Mouse (Mus musculus): ENCODE measurements around the gene Eif2b1. TPM values are rescaled to one million over a fixed set of nuclear protein-coding genes. Genes with fewer than 3 reads are reported as not detected.

The Eif2b1 gene
- 39.9 and 55.1 TPM in 2 replicates for total RNA-seq (2014; rRNA removed)
- polyA plus RNA-seq (2015; fragmentation: Nextera tagmentation; extraction: Ambion mirVana), result 59.3 and 64.1 TPM in 2 replicates

GRCm38 (mm10) chr5:124578633-124579317 is at the start of gene Eif2b1, which contains the start of gene Gtf2h3:
Gene Eif2b1 (minus strand): TSS chr5:124579131.
Gene Gtf2h3 (plus strand): TSS chr5:124579140.
- DNase-seq (peak; percentile 98), ATAC-seq (peak; percentile 98)
- Histone ChIP-seq H3K27ac (ENCODE audit: low read depth, low read length) (peak within 1 kb of the TSS; percentile 70), H3K4me1 (ENCODE audit: insufficient read depth) (peaks cover 14% of the 10 kb centered on the region), H3K9me3 (ENCODE audit: low read length) (no peaks in the 10 kb centered on the region), H3K4me2 (ENCODE audit: low read depth) (peak within 1 kb of the TSS; percentile 93), H3K36me3 (ENCODE audit: insufficient read depth) (peaks cover 46% of the 10 kb centered on the region), H3K4me3 (ENCODE audit: low read depth, low read length) (peak within 1 kb of the TSS; percentile 57), H3K9ac (peak within 1 kb of the TSS; percentile 70), H3K27me3 (ENCODE audit: insufficient read depth, low read length) (no peaks in the 10 kb centered on the region)
- 3% methylated on average over 51 of the region's 51 CpGs for WGBS
- TF ChIP-seq CTCF (IDR thresholded peaks at IDR 0.05; ENCODE audit: low read depth), result peak; percentile 29; the same call in 1 of the 2 replicates

GRCm38 (mm10) chr5:124624291-124624690 is 45.4 kb upstream of the Eif2b1 start:
- TF ChIP-seq CTCF (IDR thresholded peaks at IDR 0.05; ENCODE audit: low read depth), result no peak
- DNase-seq, result no peak
- Histone ChIP-seq H3K9ac (no peak overlapping the region), H3K4me1 (ENCODE audit: insufficient read depth) (peaks cover 4% of the 10 kb centered on the region; the same call in 1 of the 2 replicates), H3K9me3 (ENCODE audit: low read length) (no peaks in the 10 kb centered on the region), H3K27ac (ENCODE audit: low read depth, low read length) (no peak overlapping the region), H3K27me3 (ENCODE audit: insufficient read depth, low read length) (no peaks in the 10 kb centered on the region), H3K36me3 (ENCODE audit: insufficient read depth) (peaks cover 18% of the 10 kb centered on the region; the same call in 1 of the 2 replicates), H3K4me3 (ENCODE audit: low read depth, low read length) (no peak overlapping the region), H3K4me2 (ENCODE audit: low read depth) (no peak overlapping the region)
- ATAC-seq, result no peak
- WGBS, result 97% methylated on average over 9 of the region's 9 CpGs

- H3K4me1 ChIP-seq (ENCODE audit: insufficient read depth), result no peaks in the 10 kb centered on the region
- H3K9me3 ChIP-seq (ENCODE audit: low read length), result no peaks in the 10 kb centered on the region
- WGBS, result 83% methylated on average over 15 of the region's 15 CpGs
- DNase-seq (no peak), ATAC-seq (no peak)
- H3K27ac ChIP-seq (ENCODE audit: low read depth, low read length), result no peak overlapping the region
- no peaks in the 10 kb centered on the region for H3K27me3 ChIP-seq (ENCODE audit: insufficient read depth, low read length)
- H3K4me3 ChIP-seq (ENCODE audit: low read depth, low read length), result no peak overlapping the region
- no peak overlapping the region for H3K4me2 ChIP-seq (ENCODE audit: low read depth)
- H3K9ac ChIP-seq, result no peak overlapping the region
- no peak for TF ChIP-seq CTCF (IDR thresholded peaks at IDR 0.05; ENCODE audit: low read depth)
- peaks cover 25% of the 10 kb centered on the region for H3K36me3 ChIP-seq (ENCODE audit: insufficient read depth)
Measured at GRCm38 (mm10) chr5:124622890-124623289, 44.0 kb upstream of the Eif2b1 start.

- H3K9me3 ChIP-seq (ENCODE audit: low read length), result no peaks in the 10 kb centered on the region
- no peak; the same call in 1 of the 2 replicates for ATAC-seq
- no peak for TF ChIP-seq CTCF (IDR thresholded peaks at IDR 0.05; ENCODE audit: low read depth)
- H3K27me3 ChIP-seq (ENCODE audit: insufficient read depth, low read length), result no peaks in the 10 kb centered on the region
- no peak overlapping the region for H3K9ac ChIP-seq
- no peak overlapping the region for H3K27ac ChIP-seq (ENCODE audit: low read depth, low read length)
- H3K4me1 ChIP-seq (ENCODE audit: insufficient read depth), result no peaks in the 10 kb centered on the region
- 79% methylated on average over 13 of the region's 13 CpGs for WGBS
- peaks cover 27% of the 10 kb centered on the region for H3K36me3 ChIP-seq (ENCODE audit: insufficient read depth)
- no peak overlapping the region for H3K4me2 ChIP-seq (ENCODE audit: low read depth)
- no peak overlapping the region for H3K4me3 ChIP-seq (ENCODE audit: low read depth, low read length)
- DNase-seq, result no peak
Measured at GRCm38 (mm10) chr5:124621362-124621761, 42.4 kb upstream of the Eif2b1 start.

GRCm38 (mm10) chr5:124618711-124619110 is 39.8 kb upstream of the Eif2b1 start:
- no peaks in the 10 kb centered on the region for H3K27me3 ChIP-seq (ENCODE audit: insufficient read depth, low read length)
- WGBS, result 81% methylated on average over 10 of the region's 10 CpGs
- no peak overlapping the region for H3K4me3 ChIP-seq (ENCODE audit: low read depth, low read length)
- no peak overlapping the region for H3K9ac ChIP-seq
- H3K9me3 ChIP-seq (ENCODE audit: low read length), result no peaks in the 10 kb centered on the region
- ATAC-seq, result no peak
- TF ChIP-seq CTCF (IDR thresholded peaks at IDR 0.05; ENCODE audit: low read depth), result no peak
- no peaks in the 10 kb centered on the region for H3K4me1 ChIP-seq (ENCODE audit: insufficient read depth)
- H3K36me3 ChIP-seq (ENCODE audit: insufficient read depth), result peaks cover 31% of the 10 kb centered on the region
- no peak overlapping the region for H3K4me2 ChIP-seq (ENCODE audit: low read depth)
- DNase-seq, result no peak
- no peak overlapping the region for H3K27ac ChIP-seq (ENCODE audit: low read depth, low read length)

- Histone ChIP-seq H3K4me1 (ENCODE audit: insufficient read depth) (no peaks in the 10 kb centered on the region), H3K4me2 (ENCODE audit: low read depth) (no peak overlapping the region), H3K4me3 (ENCODE audit: low read depth, low read length) (no peak overlapping the region), H3K27me3 (ENCODE audit: insufficient read depth, low read length) (no peaks in the 10 kb centered on the region), H3K36me3 (ENCODE audit: insufficient read depth) (peaks cover 45% of the 10 kb centered on the region), H3K27ac (ENCODE audit: low read depth, low read length) (no peak overlapping the region), H3K9me3 (ENCODE audit: low read length) (no peaks in the 10 kb centered on the region), H3K9ac (no peak overlapping the region)
- 83% methylated on average over 11 of the region's 11 CpGs for WGBS
- ATAC-seq (no peak), DNase-seq (no peak)
- TF ChIP-seq CTCF (IDR thresholded peaks at IDR 0.05; ENCODE audit: low read depth), result no peak
Measured at GRCm38 (mm10) chr5:124614709-124615108, 35.8 kb upstream of the Eif2b1 start.

GRCm38 (mm10) chr5:124610965-124611364 is 32.0 kb upstream of the Eif2b1 start:
- DNase-seq (no peak), ATAC-seq (no peak)
- no peak overlapping the region for H3K9ac ChIP-seq
- H3K27ac ChIP-seq (ENCODE audit: low read depth, low read length), result no peak overlapping the region
- no peak overlapping the region for H3K4me3 ChIP-seq (ENCODE audit: low read depth, low read length)
- no peak overlapping the region for H3K4me2 ChIP-seq (ENCODE audit: low read depth)
- H3K36me3 ChIP-seq (ENCODE audit: insufficient read depth), result peaks cover 34% of the 10 kb centered on the region
- H3K4me1 ChIP-seq (ENCODE audit: insufficient read depth), result no peaks in the 10 kb centered on the region
- H3K9me3 ChIP-seq (ENCODE audit: low read length), result no peaks in the 10 kb centered on the region
- H3K27me3 ChIP-seq (ENCODE audit: insufficient read depth, low read length), result no peaks in the 10 kb centered on the region
- WGBS, result 77% methylated on average over 10 of the region's 10 CpGs
- no peak for TF ChIP-seq CTCF (IDR thresholded peaks at IDR 0.05; ENCODE audit: low read depth)

Data from forebrain, postnatal 0 days (tissue).